Mouse (Mus musculus): ENCODE measurements around the gene Klb. TPM values are rescaled to one million over a fixed set of nuclear protein-coding genes. Genes with fewer than 3 reads are reported as not detected.

The Klb gene
- total and polyA plus RNA-seq, 3 experiments = not detected

- no peak for DNase-seq (ENCODE audit: extremely low read depth)
- H3K36me3 ChIP-seq (replicated peaks in 1 of 2; ENCODE audit: control insufficient read depth in 1 of 2, insufficient read depth in 1 of 2, low read length in 1 of 2) = no peaks in the 10 kb centered on the region
- H3K4me3 ChIP-seq (replicated peaks in 1 of 3; ENCODE audit: low read depth in 2 of 3, low read length in 2 of 3, poor library complexity in 1 of 3) = no peak overlapping the region
- H3K27me3 ChIP-seq (replicated peaks) = no peaks in the 10 kb centered on the region
- H3K79me2 ChIP-seq (replicated peaks; ENCODE audit: control insufficient read depth, extremely low read depth, insufficient read depth, poor library complexity, severe bottlenecking) = no peaks in the 10 kb centered on the region
- no peak overlapping the region for H3K27ac ChIP-seq (ENCODE audit: insufficient read depth, low read depth)
- no peak overlapping the region for H3K4me2 ChIP-seq (ENCODE audit: insufficient read depth, low read depth, poor library complexity, severe bottlenecking)
- no peak for TF ChIP-seq JUN (IDR thresholded peaks at IDR 0.05; ENCODE audit: insufficient read depth, low read depth, low read length)
- TF ChIP-seq CHD2 (IDR thresholded peaks at IDR 0.05; ENCODE audit: low read length) = no peak
- no peak for TF ChIP-seq CHD1 (IDR thresholded peaks at IDR 0.05; ENCODE audit: low read depth, low read length)
- no peak for TF ChIP-seq MAZ (IDR thresholded peaks at IDR 0.05; ENCODE audit: low read depth, low read length)
- TF ChIP-seq PAX5 (IDR thresholded peaks at IDR 0.05; ENCODE audit: low read length) = no peak
- no peak for TF ChIP-seq EP300 (IDR thresholded peaks at IDR 0.05; ENCODE audit: low read length)
- TF ChIP-seq ZNF384 (IDR thresholded peaks at IDR 0.05; ENCODE audit: low read depth, low read length) = no peak
- TF ChIP-seq USF1 (IDR thresholded peaks at IDR 0.05; ENCODE audit: low read depth, low read length) = no peak
- no peak for TF ChIP-seq ZMIZ1 (IDR thresholded peaks at IDR 0.05; ENCODE audit: low read depth, low read length)
- no peak for TF ChIP-seq MAFK (IDR thresholded peaks at IDR 0.05; ENCODE audit: insufficient replicate concordance, low read length)
- no peak for TF ChIP-seq RAD21 (IDR thresholded peaks at IDR 0.05; ENCODE audit: low read depth, low read length)
- no peak for TF ChIP-seq CTCF (conservative IDR thresholded peaks at IDR 0.05 in 1 of 2, IDR thresholded peaks at IDR 0.05 in 1 of 2; ENCODE audit: low read depth in 2 of 2, low read length in 2 of 2)
- no peak for TF ChIP-seq RCOR1 (conservative IDR thresholded peaks at IDR 0.05; ENCODE audit: low read depth, low read length)
- TF ChIP-seq KAT2A (IDR thresholded peaks at IDR 0.05; ENCODE audit: insufficient replicate concordance, low read length) = no peak
- no peak for TF ChIP-seq SIN3A (IDR thresholded peaks at IDR 0.05; ENCODE audit: low read length)
- no peak for TF ChIP-seq IRF4 (IDR thresholded peaks at IDR 0.05; ENCODE audit: low read depth, low read length)
- in situ Hi-C loops (cut with MboI; ENCODE audit: low pct_ligation_motif_present, low pct_unique_long_range_greater_than_20kb, low sequenced_read_pairs) (no loop called here), dilution Hi-C loops (cut with MboI; ENCODE audit: extremely low pct_ligation_motif_present, extremely low pct_unique_long_range_greater_than_20kb, low sequenced_read_pairs) (no loop called here)
- no peak overlapping the region for H3K9ac ChIP-seq (ENCODE audit: insufficient read depth, low read depth)
- no peaks in the 10 kb centered on the region; a peak in 1 of 4 replicates for H3K4me1 ChIP-seq (ENCODE audit: control insufficient read depth in 1 of 2, insufficient read depth in 2 of 2)
- H3K9me3 ChIP-seq (replicated peaks; ENCODE audit: low read length) = no peaks in the 10 kb centered on the region
Measured at GRCm38 (mm10) chr5:65374746-65375145, 26.6 kb downstream of the Klb start.

- H3K27ac ChIP-seq (ENCODE audit: insufficient read depth, low read depth) = no peak overlapping the region
- H3K36me3 ChIP-seq (replicated peaks in 1 of 2; ENCODE audit: control insufficient read depth in 1 of 2, insufficient read depth in 1 of 2, low read length in 1 of 2) = peaks cover 32 to 40% of the 10 kb centered on the region in 2 experiments
- H3K4me1 ChIP-seq (ENCODE audit: control insufficient read depth in 1 of 2, insufficient read depth in 2 of 2) = peaks cover 0 to 16% of the 10 kb centered on the region in 2 experiments; a peak in 2 of 4 replicates
- H3K9ac ChIP-seq (ENCODE audit: insufficient read depth, low read depth) = no peak overlapping the region
- no peak overlapping the region for H3K4me2 ChIP-seq (ENCODE audit: insufficient read depth, low read depth, poor library complexity, severe bottlenecking)
- H3K4me3 ChIP-seq (replicated peaks in 1 of 3; ENCODE audit: low read depth in 2 of 3, low read length in 2 of 3, poor library complexity in 1 of 3) = no peak overlapping the region
- no peak for DNase-seq (ENCODE audit: extremely low read depth)
- H3K27me3 ChIP-seq (replicated peaks) = no peaks in the 10 kb centered on the region
- in situ Hi-C loops (cut with MboI; ENCODE audit: low pct_ligation_motif_present, low pct_unique_long_range_greater_than_20kb, low sequenced_read_pairs) = no loop called here
- peaks cover 21% of the 10 kb centered on the region for H3K79me2 ChIP-seq (replicated peaks; ENCODE audit: control insufficient read depth, extremely low read depth, insufficient read depth, poor library complexity, severe bottlenecking)
- no peak for TF ChIP-seq RAD21 (IDR thresholded peaks at IDR 0.05; ENCODE audit: low read depth, low read length)
- 0 out of 2 replicates have a peak, but pooled peaks have one; percentile 5 for TF ChIP-seq MAFK (IDR thresholded peaks at IDR 0.05; ENCODE audit: insufficient replicate concordance, low read length)
- peak; percentile 36; the same call in 1 of the 2 replicates for TF ChIP-seq ZMIZ1 (IDR thresholded peaks at IDR 0.05; ENCODE audit: low read depth, low read length)
- no peaks in the 10 kb centered on the region for H3K9me3 ChIP-seq (replicated peaks; ENCODE audit: low read length)
- dilution Hi-C loops (cut with MboI; ENCODE audit: extremely low pct_ligation_motif_present, extremely low pct_unique_long_range_greater_than_20kb, low sequenced_read_pairs) = no loop called here
Measured at GRCm38 (mm10) chr5:65385704-65386103, 37.6 kb downstream of the Klb start.
